Mouse (Mus musculus): ENCODE measurements at regions not wholly inside any gene's neighbourhood (a gene's known extent, or its start where the extent isn't known, plus 50 kb on each side); places are given as distances from the start of the nearest gene placed in this dataset.

- H3K27ac ChIP-seq (replicated peaks; ENCODE audit: insufficient read depth, low read depth, low read length), result no peak overlapping the region
- peaks cover 6% of the 10 kb centered on the region; the same call in 1 of the 2 replicates for H3K27me3 ChIP-seq (ENCODE audit: control insufficient read depth, insufficient read depth, low read length)
- H3K36me3 ChIP-seq (ENCODE audit: control insufficient read depth, insufficient read depth, low read length), result no peaks in the 10 kb centered on the region
- no peak overlapping the region for H3K4me3 ChIP-seq (ENCODE audit: insufficient read depth, low read depth, low read length)
- DNase-seq (ENCODE audit: extremely low read depth, low read depth, low spot score), result no peak
- peaks cover 8% of the 10 kb centered on the region for H3K4me1 ChIP-seq (ENCODE audit: control insufficient read depth, insufficient read depth, low read length)
- TF ChIP-seq CTCF (IDR thresholded peaks at IDR 0.05; ENCODE audit: low read depth, low read length), result no peak
- no peak for TF ChIP-seq POLR2A (IDR thresholded peaks at IDR 0.05; ENCODE audit: extremely low read depth, insufficient read depth, low read length)
- WGBS, result 60% methylated on average over 2 of the region's 2 CpGs
- no peak overlapping the region for H3K9ac ChIP-seq (ENCODE audit: low read depth, low read length)
- H3K79me2 ChIP-seq (ENCODE audit: control insufficient read depth, insufficient read depth, low read length), result no peaks in the 10 kb centered on the region
These were observed 163.8 kb downstream of the Icos start for GRCm38 (mm10) chr1:61141592-61141930.

- H3K4me1 ChIP-seq (ENCODE audit: control insufficient read depth, insufficient read depth, low read length), result peaks cover 8% of the 10 kb centered on the region
- no peaks in the 10 kb centered on the region for H3K36me3 ChIP-seq (ENCODE audit: control insufficient read depth, insufficient read depth, low read length)
- H3K27me3 ChIP-seq (ENCODE audit: control insufficient read depth, insufficient read depth, low read length), result peaks cover 6% of the 10 kb centered on the region; the same call in 1 of the 2 replicates
- no peak overlapping the region for H3K9ac ChIP-seq (ENCODE audit: low read depth, low read length)
- no peak overlapping the region for H3K27ac ChIP-seq (replicated peaks; ENCODE audit: insufficient read depth, low read depth, low read length)
- DNase-seq (ENCODE audit: extremely low read depth, low read depth, low spot score), result no peak
- no peak overlapping the region for H3K4me3 ChIP-seq (ENCODE audit: insufficient read depth, low read depth, low read length)
- H3K79me2 ChIP-seq (ENCODE audit: control insufficient read depth, insufficient read depth, low read length), result no peaks in the 10 kb centered on the region
- 46% methylated on average over 9 of the region's 9 CpGs for WGBS
- TF ChIP-seq CTCF (IDR thresholded peaks at IDR 0.05; ENCODE audit: low read depth, low read length) (no peak), POLR2A (IDR thresholded peaks at IDR 0.05; ENCODE audit: extremely low read depth, insufficient read depth, low read length) (no peak)
These were observed 164.2 kb downstream of the Icos start for GRCm38 (mm10) chr1:61141952-61142351.

GRCm38 (mm10) chr1:61143030-61143753, 165.5 kb downstream of the Icos start:
- DNase-seq (ENCODE audit: extremely low read depth, low read depth, low spot score), result peak; percentile 73
- peaks cover 8% of the 10 kb centered on the region for H3K4me1 ChIP-seq (ENCODE audit: control insufficient read depth, insufficient read depth, low read length)
- H3K36me3 ChIP-seq (ENCODE audit: control insufficient read depth, insufficient read depth, low read length), result no peaks in the 10 kb centered on the region
- 28% methylated on average over 14 of the region's 14 CpGs for WGBS
- H3K4me3 ChIP-seq (ENCODE audit: insufficient read depth, low read depth, low read length), result no peak overlapping the region
- peaks cover 6% of the 10 kb centered on the region; the same call in 1 of the 2 replicates for H3K27me3 ChIP-seq (ENCODE audit: control insufficient read depth, insufficient read depth, low read length)
- TF ChIP-seq CTCF (IDR thresholded peaks at IDR 0.05; ENCODE audit: low read depth, low read length) (no peak), POLR2A (IDR thresholded peaks at IDR 0.05; ENCODE audit: extremely low read depth, insufficient read depth, low read length) (no peak)
- H3K9ac ChIP-seq (ENCODE audit: low read depth, low read length), result no peak overlapping the region
- no peaks in the 10 kb centered on the region for H3K79me2 ChIP-seq (ENCODE audit: control insufficient read depth, insufficient read depth, low read length)
- H3K27ac ChIP-seq (replicated peaks; ENCODE audit: insufficient read depth, low read depth, low read length), result no peak overlapping the region

GRCm38 (mm10) chr1:61143754-61144066, 166.0 kb downstream of the Icos start:
- Histone ChIP-seq H3K27ac (replicated peaks; ENCODE audit: insufficient read depth, low read depth, low read length) (no peak overlapping the region), H3K36me3 (ENCODE audit: control insufficient read depth, insufficient read depth, low read length) (no peaks in the 10 kb centered on the region), H3K79me2 (ENCODE audit: control insufficient read depth, insufficient read depth, low read length) (no peaks in the 10 kb centered on the region), H3K27me3 (ENCODE audit: control insufficient read depth, insufficient read depth, low read length) (peaks cover 6% of the 10 kb centered on the region; the same call in 1 of the 2 replicates), H3K9ac (ENCODE audit: low read depth, low read length) (no peak overlapping the region), H3K4me1 (ENCODE audit: control insufficient read depth, insufficient read depth, low read length) (peaks cover 8% of the 10 kb centered on the region), H3K4me3 (ENCODE audit: insufficient read depth, low read depth, low read length) (no peak overlapping the region)
- DNase-seq (ENCODE audit: extremely low read depth, low read depth, low spot score), result no peak
- no peak for TF ChIP-seq CTCF (IDR thresholded peaks at IDR 0.05; ENCODE audit: low read depth, low read length)
- TF ChIP-seq POLR2A (IDR thresholded peaks at IDR 0.05; ENCODE audit: extremely low read depth, insufficient read depth, low read length), result no peak
- 56% methylated on average over 8 of the region's 8 CpGs for WGBS

GRCm38 (mm10) chr1:61145013-61145412, 167.3 kb downstream of the Icos start:
- TF ChIP-seq CTCF (IDR thresholded peaks at IDR 0.05; ENCODE audit: low read depth, low read length) (no peak), POLR2A (IDR thresholded peaks at IDR 0.05; ENCODE audit: extremely low read depth, insufficient read depth, low read length) (no peak)
- 87% methylated on average over 4 of the region's 4 CpGs for WGBS
- DNase-seq (ENCODE audit: extremely low read depth, low read depth, low spot score), result no peak
- no peak overlapping the region for H3K9ac ChIP-seq (ENCODE audit: low read depth, low read length)
- H3K36me3 ChIP-seq (ENCODE audit: control insufficient read depth, insufficient read depth, low read length), result no peaks in the 10 kb centered on the region
- H3K27me3 ChIP-seq (ENCODE audit: control insufficient read depth, insufficient read depth, low read length), result peaks cover 6% of the 10 kb centered on the region; the same call in 1 of the 2 replicates
- H3K4me3 ChIP-seq (ENCODE audit: insufficient read depth, low read depth, low read length), result no peak overlapping the region
- H3K79me2 ChIP-seq (ENCODE audit: control insufficient read depth, insufficient read depth, low read length), result no peaks in the 10 kb centered on the region
- no peak overlapping the region for H3K27ac ChIP-seq (replicated peaks; ENCODE audit: insufficient read depth, low read depth, low read length)
- H3K4me1 ChIP-seq (ENCODE audit: control insufficient read depth, insufficient read depth, low read length), result peaks cover 8% of the 10 kb centered on the region

- Histone ChIP-seq H3K27me3 (ENCODE audit: control insufficient read depth, insufficient read depth, low read length) (peaks cover 6% of the 10 kb centered on the region; the same call in 1 of the 2 replicates), H3K4me1 (ENCODE audit: control insufficient read depth, insufficient read depth, low read length) (peaks cover 8% of the 10 kb centered on the region), H3K9ac (ENCODE audit: low read depth, low read length) (no peak overlapping the region), H3K79me2 (ENCODE audit: control insufficient read depth, insufficient read depth, low read length) (no peaks in the 10 kb centered on the region), H3K4me3 (ENCODE audit: insufficient read depth, low read depth, low read length) (no peak overlapping the region), H3K36me3 (ENCODE audit: control insufficient read depth, insufficient read depth, low read length) (no peaks in the 10 kb centered on the region), H3K27ac (replicated peaks; ENCODE audit: insufficient read depth, low read depth, low read length) (no peak overlapping the region)
- TF ChIP-seq POLR2A (IDR thresholded peaks at IDR 0.05; ENCODE audit: extremely low read depth, insufficient read depth, low read length) (no peak), CTCF (IDR thresholded peaks at IDR 0.05; ENCODE audit: low read depth, low read length) (no peak)
- no peak for DNase-seq (ENCODE audit: extremely low read depth, low read depth, low spot score)
- WGBS, result 77% methylated on average over 7 of the region's 7 CpGs
These were observed 167.8 kb downstream of the Icos start for GRCm38 (mm10) chr1:61145572-61145971.

Measured in liver, adult 2 months (tissue).